Mouse (Mus musculus) C2C12 (cell line): ENCODE data around the gene Ugt1a6b.

Experiments
- CEBPB ChIP-seq: IDR thresholded peaks from one replicate; pipeline ENCODE4 v1.6.1; 2011; ENCODE audit warnings: low read depth, mild to moderate bottlenecking, control low read depth, moderate library complexity
- CTCF ChIP-seq: IDR thresholded peaks from one replicate; pipeline ENCODE4 v1.5.1; 2011; ENCODE audit not compliant: control insufficient read depth, insufficient read depth, insufficient read length
- FOSL1 ChIP-seq: IDR thresholded peaks from one replicate; pipeline ENCODE4 v1.8.0; 2011; ENCODE audit warnings: mild to moderate bottlenecking, low read length; ENCODE audit not compliant: poor library complexity, insufficient read depth, severe bottlenecking
- MAX ChIP-seq: IDR thresholded peaks from one replicate; pipeline ENCODE4 v1.6.1; 2011; ENCODE audit warnings: mild to moderate bottlenecking, control low read depth
- MYOD1 ChIP-seq: IDR thresholded peaks from one replicate; pipeline ENCODE4 v1.6.1; 2011; ENCODE audit warnings: low read depth; ENCODE audit not compliant: control insufficient read depth, insufficient read length
- MYOG ChIP-seq: IDR thresholded peaks from one replicate; pipeline ENCODE4 v1.6.1; 2011; ENCODE audit not compliant: control insufficient read depth, insufficient read length; ENCODE audit errors: extremely low read depth
- USF1 ChIP-seq: IDR thresholded peaks from one replicate; pipeline ENCODE4 v1.6.1; 2011; ENCODE audit warnings: low read depth, mild to moderate bottlenecking, control low read depth, moderate library complexity

- TF ChIP-seq CTCF (no peak), USF1 (no peak), MAX (no peak), MYOG (no peak), CEBPB (no peak), MYOD1 (no peak), FOSL1 (no peak)
Observed at GRCm38 (mm10) chr1:88234646-88235045, 131.6 kb downstream of the Ugt1a6b start.
